Mouse (Mus musculus) kidney, embryonic 16.5 days (tissue): ENCODE results near the gene Rbbp9. TPM values are rescaled to one million over a fixed set of nuclear protein-coding genes. Genes with fewer than 3 reads are reported as not detected.

ENCODE experiments used
- ATAC-seq: fragments of 200-750 bp; cut with Nextera tagmentation; 2 replicates; pipeline ENCODE4 v1.8.0; 2017; ENCODE audit warnings: moderate TSS enrichment; ENCODE audit not compliant: low FRiP score, low TSS enrichment
- H3K27ac ChIP-seq: fragments of 300-500 bp; sonication (generic); 2 replicates; pipeline ENCODE4 v1.5.1; 2014; ENCODE audit warnings: low read length
- H3K27me3 ChIP-seq: fragments of 300-500 bp; sonication (generic); 2 replicates; pipeline ENCODE4 v1.6.1; 2014; ENCODE audit warnings: low read length, control low read depth, mixed read lengths; ENCODE audit not compliant: insufficient read depth
- H3K36me3 ChIP-seq: fragments of 300-500 bp; sonication (generic); 2 replicates; pipeline ENCODE4 v1.6.1; 2014; ENCODE audit warnings: low read length, control low read depth, mixed read lengths; ENCODE audit not compliant: insufficient read depth
- H3K4me1 ChIP-seq: fragments of 300-500 bp; sonication (generic); 2 replicates; pipeline ENCODE4 v1.6.1; 2014; ENCODE audit warnings: low read length, control low read depth, mixed read lengths; ENCODE audit not compliant: insufficient read depth
- H3K4me2 ChIP-seq: fragments of 300-500 bp; sonication (generic); replicated peaks from 2 replicates; pipeline ENCODE4 v1.6.1; 2014; ENCODE audit warnings: low read depth, low read length
- H3K4me3 ChIP-seq: fragments of 300-500 bp; sonication (generic); 2 replicates; pipeline ENCODE4 v1.5.1; 2014; ENCODE audit warnings: mild to moderate bottlenecking, low read length
- H3K9ac ChIP-seq: fragments of 300-500 bp; sonication (generic); replicated peaks from 2 replicates; pipeline ENCODE4 v1.6.1; 2014; ENCODE audit warnings: low read length
- H3K9me3 ChIP-seq: fragments of 300-500 bp; sonication (generic); 2 replicates; pipeline ENCODE4 v1.6.1; 2016; ENCODE audit warnings: low read length, control low read depth
- WGBS: fragments of 180-500 bp; shearing (Covaris S2); extraction: QIAGEN DNeasy Blood & Tissue Kit; methylation state at CpG from one replicate; pipeline ENCODE4 v1.1.7; 2014; 5-methylcytosine and 5-hydroxymethylcytosine counted together
- polyA plus RNA-seq: library from polyadenylated mRNA; unstranded; fragments of >200 nt; fragmentation: Nextera tagmentation; extraction: Ambion mirVana; gene quantifications from 2 replicates; pipeline ENCODE4 v1.2.1, GENCODE M21; 2015

Rbbp9 gene
- polyA plus RNA-seq, 1 experiment from 2014 or later = 99.2 TPM

DNA sequence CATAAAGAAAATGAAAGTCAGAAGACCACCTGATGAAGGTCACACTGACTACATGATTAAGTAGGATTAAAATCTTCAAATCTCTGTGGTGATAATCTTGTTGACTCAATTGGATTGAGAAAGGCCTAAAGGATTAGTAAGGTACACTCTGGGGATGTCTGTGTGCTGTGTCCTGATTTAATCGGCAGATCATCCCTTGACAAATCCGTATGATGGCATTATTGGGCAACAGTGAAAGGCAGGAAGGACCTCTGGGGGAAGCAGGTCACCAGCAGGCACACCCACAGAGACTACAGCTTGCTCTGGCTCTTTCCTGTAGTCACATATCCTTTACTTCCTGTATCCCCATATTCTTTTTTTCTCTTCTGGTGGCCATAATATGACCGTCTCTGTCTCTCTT lies 30.9 kb downstream of the Rbbp9 start:
- Histone ChIP-seq H3K27ac (no peak overlapping the region), H3K4me2 (no peak overlapping the region), H3K9ac (no peak overlapping the region), H3K4me1 (no peaks in the 10 kb centered on the region), H3K9me3 (no peaks in the 10 kb centered on the region), H3K4me3 (no peak overlapping the region), H3K27me3 (no peaks in the 10 kb centered on the region), H3K36me3 (no peaks in the 10 kb centered on the region)
- ATAC-seq = no peak
- 76% methylated on average over 3 of the region's 3 CpGs for WGBS

DNA sequence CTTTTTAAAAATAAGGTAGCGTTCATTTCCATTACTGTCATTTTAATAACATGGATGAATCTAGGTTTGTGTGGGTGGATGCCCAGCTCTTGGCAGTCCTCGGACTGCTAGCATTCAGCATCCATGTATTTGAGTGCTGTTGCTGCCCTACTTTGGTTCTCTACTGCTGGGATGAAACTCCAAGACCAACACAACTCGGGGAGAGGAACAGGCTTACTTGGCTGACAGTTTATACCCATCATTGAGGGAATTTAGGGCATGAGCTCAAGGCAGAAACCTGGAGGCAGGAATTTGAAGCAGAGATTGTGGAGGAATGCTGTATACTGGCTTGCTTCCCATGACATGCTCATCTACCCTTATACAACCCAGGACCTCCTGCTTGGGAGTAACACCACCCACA lies 36.0 kb downstream of the Rbbp9 start:
- ATAC-seq = no peak
- 80% methylated on average over 3 of the region's 3 CpGs for WGBS
- H3K27ac ChIP-seq = no peak overlapping the region

DNA sequence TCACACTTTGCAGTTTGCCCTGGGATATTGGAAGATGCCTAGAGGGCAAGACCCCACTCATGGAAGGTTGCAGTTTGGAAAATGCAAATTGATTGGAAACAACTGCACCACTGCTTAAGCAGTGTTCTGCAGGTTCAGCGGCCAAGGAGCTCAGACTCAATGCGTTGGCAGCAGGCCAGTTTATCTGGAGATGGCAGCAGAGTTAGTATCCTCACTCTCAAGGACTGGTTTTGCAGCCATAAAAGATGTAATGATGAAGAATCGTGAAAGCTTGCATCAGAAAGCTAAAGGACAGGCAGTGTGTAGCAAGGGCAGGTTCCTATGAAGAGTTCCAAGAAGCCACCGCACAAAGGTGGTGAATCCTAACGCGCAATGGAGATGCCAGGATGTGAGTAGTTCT lies 48.5 kb downstream of the Rbbp9 start:
- Histone ChIP-seq H3K9ac (no peak overlapping the region), H3K4me3 (no peak overlapping the region), H3K4me1 (no peaks in the 10 kb centered on the region), H3K27me3 (no peaks in the 10 kb centered on the region), H3K4me2 (no peak overlapping the region), H3K9me3 (no peaks in the 10 kb centered on the region), H3K36me3 (no peaks in the 10 kb centered on the region), H3K27ac (no peak overlapping the region)
- no peak for ATAC-seq
- 83% methylated on average over 6 of the region's 6 CpGs for WGBS

More for the DNA sequence above, 36.0 kb downstream of the Rbbp9 start:
- Histone ChIP-seq H3K9me3 (no peaks in the 10 kb centered on the region), H3K4me3 (no peak overlapping the region), H3K9ac (no peak overlapping the region), H3K4me2 (no peak overlapping the region), H3K27me3 (no peaks in the 10 kb centered on the region), H3K4me1 (no peaks in the 10 kb centered on the region), H3K36me3 (no peaks in the 10 kb centered on the region)

Other genes starting within 250 kb of the Rbbp9 start
- 1.1 and 1.2 TPM in 2 replicates for gene Ovol2, start 218.7 kb downstream of the Rbbp9 start, polyA plus RNA-seq
- 52.5 and 57.0 TPM in 2 replicates for gene Kat14, start 181.9 kb downstream of the Rbbp9 start, polyA plus RNA-seq
- gene Pet117, start 181.9 kb downstream of the Rbbp9 start, polyA plus RNA-seq = 0.56 TPM in 1 of 2 replicates, not detected in the other
- gene Dzank1, start 23.5 kb downstream of the Rbbp9 start, polyA plus RNA-seq = 1.2 and 1.4 TPM in 2 replicates
- gene Polr3f, start 23.2 kb downstream of the Rbbp9 start, polyA plus RNA-seq = 27.0 and 31.6 TPM in 2 replicates
- 117 and 123 TPM in 2 replicates for gene Sec23b, start 5.4 kb upstream of the Rbbp9 start, polyA plus RNA-seq
- gene Smim26, start 43.2 kb upstream of the Rbbp9 start, polyA plus RNA-seq = 33.1 and 39.5 TPM in 2 replicates
- 46.9 and 47.0 TPM in 2 replicates for gene Dtd1, start 49.0 kb upstream of the Rbbp9 start, polyA plus RNA-seq